Comparison of ENCODE assay signal across 14 mouse cellular contexts in genomic region chr5:23863166-23864053, GRCm38 (mm10). TPM values are rescaled to one million over a fixed set of nuclear protein-coding genes. Genes with fewer than 3 reads are reported as not detected.
DNase-seq lines count a peak whose midpoint lies in the region; ATAC-seq and TF ChIP-seq lines count a peak whose summit lies in the region.
"Had no signal": no experiment of that assay in that cellular context is flagged by ENCODE, and none has a peak within 500 bp of the region (broad histone marks: within the 10 kb centered on the region; RNA-seq: fewer than 3 reads in every experiment).

No protein-coding gene starts in this region.

- H3K9me3 ChIP-seq in kidney, embryonic 15.5 days (replicated peaks), result no peaks in the 10 kb centered on the region
- no peaks in the 10 kb centered on the region for H3K9me3 ChIP-seq in intestine, embryonic 16.5 days (ENCODE audit: control insufficient read depth, low read length)
- H3K9me3 ChIP-seq in limb, embryonic 15.5 days, result no peaks in the 10 kb centered on the region
- H3K9me3 ChIP-seq in stomach, embryonic 14.5 days (ENCODE audit: control insufficient read depth, low read depth, low read length), result no peaks in the 10 kb centered on the region
- no peaks in the 10 kb centered on the region for H3K9me3 ChIP-seq in midbrain, embryonic 13.5 days
- H3K9me3 ChIP-seq: embryonic facial prominence, embryonic 12.5 days; forebrain, embryonic 10.5 days; midbrain, embryonic 12.5 days had no signal

- no peak overlapping the region for H3K4me3 ChIP-seq in kidney, adult 2 months (ENCODE audit: insufficient read depth, low read depth, low read length)
- no peak overlapping the region for H3K4me3 ChIP-seq in kidney, embryonic 15.5 days (replicated peaks)
- H3K4me3 ChIP-seq in intestine, embryonic 16.5 days (ENCODE audit: low read length), result no peak overlapping the region
- H3K4me3 ChIP-seq in limb, embryonic 15.5 days, result no peak overlapping the region
- H3K4me3 ChIP-seq in stomach, embryonic 14.5 days (ENCODE audit: low read depth, low read length), result no peak overlapping the region
- no peak overlapping the region for H3K4me3 ChIP-seq in thymus, adult 2 months (ENCODE audit: control insufficient read depth, insufficient read depth, low read length)
- H3K4me3 ChIP-seq in midbrain, embryonic 13.5 days (replicated peaks), result no peak overlapping the region
- H3K4me3 ChIP-seq: embryonic facial prominence, embryonic 12.5 days; forebrain, embryonic 10.5 days; midbrain, embryonic 12.5 days had no signal

- H3K9ac ChIP-seq in kidney, embryonic 15.5 days, result no peak overlapping the region
- H3K9ac ChIP-seq in intestine, embryonic 16.5 days (ENCODE audit: low read depth, low read length), result no peak overlapping the region
- H3K9ac ChIP-seq in limb, embryonic 15.5 days, result no peak overlapping the region
- H3K9ac ChIP-seq in stomach, embryonic 14.5 days (replicated peaks; ENCODE audit: low read depth, low read length), result no peak overlapping the region
- H3K9ac ChIP-seq in midbrain, embryonic 13.5 days (replicated peaks), result no peak overlapping the region
- H3K9ac ChIP-seq: embryonic facial prominence, embryonic 12.5 days; hindbrain, embryonic 14.5 days; lung, embryonic 14.5 days; midbrain, embryonic 12.5 days had no signal

- no peak overlapping the region for H3K4me2 ChIP-seq in kidney, embryonic 15.5 days
- no peak overlapping the region for H3K4me2 ChIP-seq in intestine, embryonic 16.5 days (ENCODE audit: low read depth, low read length)
- H3K4me2 ChIP-seq in limb, embryonic 15.5 days, result no peak overlapping the region
- H3K4me2 ChIP-seq in stomach, embryonic 14.5 days (replicated peaks; ENCODE audit: low read depth, low read length), result no peak overlapping the region
- H3K4me2 ChIP-seq in midbrain, embryonic 13.5 days (replicated peaks), result no peak overlapping the region
- H3K4me2 ChIP-seq: embryonic facial prominence, embryonic 12.5 days; hindbrain, embryonic 14.5 days; lung, embryonic 14.5 days; midbrain, embryonic 12.5 days had no signal

- H3K36me3 ChIP-seq in kidney, adult 2 months (ENCODE audit: control insufficient read depth, insufficient read depth, low read length), result no peaks in the 10 kb centered on the region
- H3K36me3 ChIP-seq in kidney, embryonic 15.5 days, result peaks cover 20% of the 10 kb centered on the region
- peaks cover 4% of the 10 kb centered on the region; the same call in 1 of the 2 replicates for H3K36me3 ChIP-seq in intestine, embryonic 16.5 days (ENCODE audit: control insufficient read depth, insufficient read depth, low read length)
- H3K36me3 ChIP-seq in limb, embryonic 15.5 days, result peaks cover 11% of the 10 kb centered on the region; the same call in 1 of the 2 replicates
- H3K36me3 ChIP-seq in stomach, embryonic 14.5 days (ENCODE audit: control insufficient read depth, insufficient read depth, low read length), result 0 out of 2 replicates have a peak, but pooled peaks cover 2% of the 10 kb centered on the region
- H3K36me3 ChIP-seq in thymus, adult 2 months (ENCODE audit: control insufficient read depth, insufficient read depth, low read length), result 0 out of 2 replicates have a peak, but pooled peaks cover 3% of the 10 kb centered on the region
- H3K36me3 ChIP-seq in midbrain, embryonic 13.5 days, result peaks cover 17% of the 10 kb centered on the region; the same call in 1 of the 2 replicates

- TF ChIP-seq CTCF in kidney, adult 2 months (conservative IDR thresholded peaks at IDR 0.05; ENCODE audit: insufficient read depth, insufficient read length, low read depth, low read length), result no peak
- TF ChIP-seq CTCF in thymus, adult 2 months (IDR thresholded peaks at IDR 0.05; ENCODE audit: borderline replicate concordance, control insufficient read depth, extremely low read depth, insufficient read depth, low read length, poor library complexity), result no peak

- H3K27ac ChIP-seq in kidney, adult 2 months (ENCODE audit: insufficient read depth, low read depth, low read length), result peak overlapping the region; percentile 37; the same call in 1 of the 2 replicates
- H3K27ac ChIP-seq in kidney, embryonic 15.5 days, result no peak overlapping the region
- H3K27ac ChIP-seq in intestine, embryonic 16.5 days (ENCODE audit: low read length), result no peak overlapping the region; the same call in 1 of the 2 replicates
- peak overlapping the region; percentile 64 for H3K27ac ChIP-seq in limb, embryonic 15.5 days
- peak overlapping the region; percentile 28; the same call in 1 of the 2 replicates for H3K27ac ChIP-seq in stomach, embryonic 14.5 days (ENCODE audit: low read length)
- H3K27ac ChIP-seq in thymus, adult 2 months (ENCODE audit: control insufficient read depth, insufficient read depth, low read length), result no peak overlapping the region
- no peak overlapping the region for H3K27ac ChIP-seq in midbrain, embryonic 13.5 days
- H3K27ac ChIP-seq: embryonic facial prominence, embryonic 12.5 days; forebrain, embryonic 10.5 days; hindbrain, embryonic 14.5 days; midbrain, embryonic 12.5 days had no signal

- no peaks in the 10 kb centered on the region for H3K4me1 ChIP-seq in kidney, adult 2 months (ENCODE audit: control insufficient read depth, insufficient read depth, low read length)
- H3K4me1 ChIP-seq in kidney, embryonic 15.5 days, result peaks cover 10% of the 10 kb centered on the region
- H3K4me1 ChIP-seq in intestine, embryonic 16.5 days (ENCODE audit: control insufficient read depth, insufficient read depth, low read length), result peaks cover 15% of the 10 kb centered on the region
- peaks cover 20% of the 10 kb centered on the region for H3K4me1 ChIP-seq in limb, embryonic 15.5 days
- peaks cover 14% of the 10 kb centered on the region; the same call in 1 of the 2 replicates for H3K4me1 ChIP-seq in stomach, embryonic 14.5 days (ENCODE audit: control insufficient read depth, insufficient read depth, low read length)
- no peaks in the 10 kb centered on the region for H3K4me1 ChIP-seq in thymus, adult 2 months (replicated peaks; ENCODE audit: control insufficient read depth, insufficient read depth, low read length)
- no peaks in the 10 kb centered on the region for H3K4me1 ChIP-seq in midbrain, embryonic 13.5 days (replicated peaks)
- H3K4me1 ChIP-seq: embryonic facial prominence, embryonic 12.5 days; forebrain, embryonic 10.5 days; midbrain, embryonic 12.5 days had no signal

- no peak for DNase-seq in kidney, adult 2 months
- DNase-seq in thymus, adult 2 months, result no peak
- DNase-seq: cerebellum, postnatal 36 days; lung, embryonic 14.5 days had no signal

- no peaks in the 10 kb centered on the region for H3K27me3 ChIP-seq in kidney, adult 2 months (replicated peaks; ENCODE audit: control insufficient read depth, insufficient read depth, low read length)
- H3K27me3 ChIP-seq in kidney, embryonic 15.5 days, result no peaks in the 10 kb centered on the region
- H3K27me3 ChIP-seq in intestine, embryonic 16.5 days (replicated peaks; ENCODE audit: control insufficient read depth, insufficient read depth, low read length), result no peaks in the 10 kb centered on the region
- H3K27me3 ChIP-seq in limb, embryonic 15.5 days, result no peaks in the 10 kb centered on the region
- no peaks in the 10 kb centered on the region for H3K27me3 ChIP-seq in stomach, embryonic 14.5 days (ENCODE audit: control insufficient read depth, insufficient read depth, low read length)
- H3K27me3 ChIP-seq in thymus, adult 2 months (ENCODE audit: control insufficient read depth, insufficient read depth, low read length), result no peaks in the 10 kb centered on the region
- H3K27me3 ChIP-seq in midbrain, embryonic 13.5 days, result no peaks in the 10 kb centered on the region
- H3K27me3 ChIP-seq: embryonic facial prominence, embryonic 12.5 days; midbrain, embryonic 12.5 days had no signal

- 61% methylated on average over 7 of the region's 7 CpGs for WGBS in kidney, adult 2 months
- WGBS in kidney, embryonic 15.5 days, result 79% methylated on average over 7 of the region's 7 CpGs
- 61% methylated on average over 7 of the region's 7 CpGs for WGBS in intestine, embryonic 16.5 days
- 67% methylated on average over 7 of the region's 7 CpGs for WGBS in limb, embryonic 15.5 days
- WGBS in stomach, embryonic 14.5 days, result 61% methylated on average over 7 of the region's 7 CpGs
- 90% methylated on average over 7 of the region's 7 CpGs for WGBS in thymus, adult 2 months
- 87% methylated on average over 7 of the region's 7 CpGs for WGBS in midbrain, embryonic 13.5 days

- ATAC-seq in kidney, embryonic 15.5 days (replicated peaks; ENCODE audit: low FRiP score), result no peak
- ATAC-seq in intestine, embryonic 16.5 days, result 0 out of 2 replicates have a peak, but pooled peaks have one; percentile 29
- peak; percentile 67; the same call in 1 of the 2 replicates for ATAC-seq in limb, embryonic 15.5 days (ENCODE audit: insufficient number of reproducible peaks, low FRiP score, low TSS enrichment, low read depth)
- ATAC-seq in stomach, embryonic 14.5 days (ENCODE audit: insufficient number of reproducible peaks, insufficient read depth, low FRiP score, low read depth), result 0 out of 2 replicates have a peak, but pooled peaks have one; percentile 25
- no peak for ATAC-seq in midbrain, embryonic 13.5 days
- ATAC-seq: CD4-positive, CD25-positive, alpha-beta regulatory T cell, adult 4 months had no signal

- no peak for TF ChIP-seq POLR2A in kidney, adult 2 months (IDR thresholded peaks at IDR 0.05; ENCODE audit: low read depth, low read length)
- TF ChIP-seq POLR2A in thymus, adult 2 months (IDR thresholded peaks at IDR 0.05; ENCODE audit: control insufficient read depth, extremely low read depth, insufficient read depth, low read length, poor library complexity), result no peak

RNA-seq across cellular contexts. Expression of gene Tomm7, which starts 19.4 kb away (rescaled TPM):
- 49.4 and 80.7 TPM in 2 replicates for polyA plus RNA-seq in kidney, adult 2 months (2012; rRNA removed)
- polyA plus RNA-seq in kidney, embryonic 15.5 days (2015; fragmentation: Nextera tagmentation; extraction: Ambion mirVana), result 123 and 131 TPM in 2 replicates
- polyA plus RNA-seq in intestine, embryonic 16.5 days (2015; fragmentation: Nextera tagmentation; extraction: Ambion mirVana), result 119 and 123 TPM in 2 replicates
- polyA plus RNA-seq in limb, embryonic 15.5 days (2015; fragmentation: Nextera tagmentation; extraction: Ambion mirVana), result 87.3 and 103 TPM in 2 replicates
- polyA plus RNA-seq in stomach, embryonic 14.5 days (2014; fragmentation: Nextera tagmentation; extraction: Ambion mirVana), result 116 and 131 TPM in 2 replicates
- 35.5 and 43.3 TPM in 2 replicates for polyA plus RNA-seq in thymus, adult 2 months (2012; rRNA removed)
- 109 and 112 TPM in 2 replicates for polyA plus RNA-seq in midbrain, embryonic 13.5 days (2015; fragmentation: Nextera tagmentation; extraction: Ambion mirVana)

Comparison
In these comparisons a context has a peak if more than half of its experiments do, and no peak if none do; other contexts are left out.
1. H3K27ac ChIP-seq: peak in kidney, adult 2 months (single experiment), limb, embryonic 15.5 days (single experiment) and stomach, embryonic 14.5 days (single experiment); none in kidney, embryonic 15.5 days (single experiment), intestine, embryonic 16.5 days (single experiment), thymus, adult 2 months (single experiment) and midbrain, embryonic 13.5 days (single experiment).
2. ATAC-seq: peak in intestine, embryonic 16.5 days (single experiment), limb, embryonic 15.5 days (single experiment) and stomach, embryonic 14.5 days (single experiment); none in kidney, embryonic 15.5 days (single experiment) and midbrain, embryonic 13.5 days (single experiment).